Mouse (Mus musculus) intestine, postnatal 0 days (tissue): ENCODE data around the gene Hist1h2ak. TPM values are rescaled to one million over a fixed set of nuclear protein-coding genes. Genes with fewer than 3 reads are reported as not detected.
"Not testable (repeated sequence)": the region's sequence is repeated elsewhere in the genome, so short reads cannot be mapped to it uniquely, and the experiment has no call there.

ENCODE experiments used
- ATAC-seq: fragments of 200-750 bp; cut with Nextera tagmentation; 2 replicates; pipeline ENCODE4 v1.8.0; 2017; ENCODE audit warnings: mild to moderate bottlenecking, moderate TSS enrichment, moderate library complexity
- H3K27ac ChIP-seq: fragments of 300-500 bp; sonication (generic); 2 replicates; pipeline ENCODE4 v1.5.1; 2014; ENCODE audit warnings: mild to moderate bottlenecking, low read depth, low read length, moderate library complexity
- H3K27me3 ChIP-seq: fragments of 300-500 bp; sonication (generic); replicated peaks from 2 replicates; pipeline ENCODE4 v1.6.1; 2014; ENCODE audit warnings: low read length, mixed read lengths; ENCODE audit not compliant: control insufficient read depth, insufficient read depth
- H3K36me3 ChIP-seq: fragments of 300-500 bp; sonication (generic); 2 replicates; pipeline ENCODE4 v1.6.1; 2014; ENCODE audit warnings: mild to moderate bottlenecking, moderate library complexity; ENCODE audit not compliant: control insufficient read depth, insufficient read depth
- H3K4me1 ChIP-seq: fragments of 300-500 bp; sonication (generic); replicated peaks from 2 replicates; pipeline ENCODE4 v1.6.1; 2014; ENCODE audit warnings: antibody characterized with exemption, low read length, mixed read lengths; ENCODE audit not compliant: control insufficient read depth, insufficient read depth
- H3K4me2 ChIP-seq: fragments of 300-500 bp; sonication (generic); replicated peaks from 2 replicates; pipeline ENCODE4 v1.6.1; 2014; ENCODE audit warnings: low read depth, mild to moderate bottlenecking, moderate library complexity
- H3K4me3 ChIP-seq: fragments of 300-500 bp; sonication (generic); 2 replicates; pipeline ENCODE4 v1.5.1; 2014; ENCODE audit warnings: low read depth, low read length
- H3K9ac ChIP-seq: fragments of 300-500 bp; sonication (generic); 2 replicates; pipeline ENCODE4 v1.6.1; 2014; ENCODE audit warnings: mild to moderate bottlenecking, low read depth, low read length
- H3K9me3 ChIP-seq: fragments of 300-500 bp; sonication (generic); 2 replicates; pipeline ENCODE4 v1.6.1; 2016; ENCODE audit warnings: mixed run types; ENCODE audit not compliant: control insufficient read depth
- CTCF ChIP-seq: sonication (generic); IDR thresholded peaks from 2 replicates; pipeline ENCODE4 v1.5.1; 2016; ENCODE audit warnings: low read depth, mild to moderate bottlenecking, control low read depth, antibody characterized with exemption, moderate library complexity
- WGBS: fragments of 180-500 bp; shearing (Covaris S2); extraction: QIAGEN DNeasy Blood & Tissue Kit; methylation state at CpG from one replicate; pipeline ENCODE4 v1.1.7; 2014; 5-methylcytosine and 5-hydroxymethylcytosine counted together
- polyA plus RNA-seq: library from polyadenylated mRNA; unstranded; fragments of >200 nt; fragmentation: Nextera tagmentation; extraction: Ambion mirVana; gene quantifications from 2 replicates; pipeline ENCODE4 v1.2.1, GENCODE M21; 2015

Hist1h2ak gene
- 5.0 and 9.5 TPM in 2 replicates for polyA plus RNA-seq

- WGBS: under 1% methylated on average over 37 of the region's 50 CpGs
- Histone ChIP-seq H3K9ac (0 out of 2 replicates have a peak within 1 kb of the TSS, but pooled peaks have one; percentile 5), H3K27ac (peak within 1 kb of the TSS; percentile 74), H3K4me2 (peak within 1 kb of the TSS; percentile 75), H3K4me3 (peak within 1 kb of the TSS; percentile 42)
- peak; percentile 54 for TF ChIP-seq CTCF
- not testable (repeated sequence) for H3K36me3 ChIP-seq, H3K4me1 ChIP-seq, H3K27me3 ChIP-seq, H3K9me3 ChIP-seq
- ATAC-seq: peak; percentile 94
Observed at GRCm38 (mm10) chr13:21753524-21754285, at the start of gene Hist1h2ak, which contains the start of gene Hist1h2bn. Gene Hist1h2ak (minus strand): TSS chr13:21753827. Gene Hist1h2bn (plus strand): TSS chr13:21754123.

GRCm38 (mm10) chr13:21803058-21803457 is 49.4 kb upstream of the Hist1h2ak start:
- peak; percentile 79 for ATAC-seq
- not testable (repeated sequence) for H3K27me3 ChIP-seq, H3K4me1 ChIP-seq, H3K4me2 ChIP-seq, H3K9ac ChIP-seq, H3K36me3 ChIP-seq, H3K4me3 ChIP-seq, H3K9me3 ChIP-seq, H3K27ac ChIP-seq
- no CpG with 5 or more reads among the region's 4 CpGs for WGBS

GRCm38 (mm10) chr13:21797163-21797562 is 43.5 kb upstream of the Hist1h2ak start:
- H3K4me1 ChIP-seq, ATAC-seq, H3K27ac ChIP-seq, H3K36me3 ChIP-seq, H3K4me3 ChIP-seq, H3K4me2 ChIP-seq, H3K27me3 ChIP-seq, H3K9ac ChIP-seq, H3K9me3 ChIP-seq: not testable (repeated sequence)

GRCm38 (mm10) chr13:21795584-21795983 is 42.0 kb upstream of the Hist1h2ak start:
- Histone ChIP-seq H3K27ac (no peak overlapping the region), H3K4me1 (no peaks in the 10 kb centered on the region), H3K27me3 (no peaks in the 10 kb centered on the region), H3K4me3 (no peak overlapping the region), H3K36me3 (no peaks in the 10 kb centered on the region), H3K4me2 (no peak overlapping the region), H3K9me3 (no peaks in the 10 kb centered on the region), H3K9ac (no peak overlapping the region)
- ATAC-seq: no peak
- 91% methylated on average over 7 of the region's 7 CpGs for WGBS
- no peak for TF ChIP-seq CTCF

GRCm38 (mm10) chr13:21790601-21791283 is 37.1 kb upstream of the Hist1h2ak start:
- 5% methylated on average over 18 of the region's 18 CpGs for WGBS
- Histone ChIP-seq H3K36me3 (no peaks in the 10 kb centered on the region), H3K27me3 (no peaks in the 10 kb centered on the region), H3K4me2 (peak overlapping the region; percentile 63), H3K9me3 (no peaks in the 10 kb centered on the region), H3K27ac (no peak overlapping the region), H3K4me3 (peak overlapping the region; percentile 13), H3K9ac (peak overlapping the region; percentile 46; the same call in 1 of the 2 replicates), H3K4me1 (0 out of 2 replicates have a peak, but pooled peaks cover 7% of the 10 kb centered on the region)
- ATAC-seq: peak; percentile 10; the same call in 1 of the 2 replicates
- TF ChIP-seq CTCF: no peak

- Histone ChIP-seq H3K9me3 (no peaks in the 10 kb centered on the region), H3K4me2 (no peak overlapping the region)
- WGBS: 45% methylated on average over 6 of the region's 6 CpGs
Observed at GRCm38 (mm10) chr13:21789925-21790324, 36.3 kb upstream of the Hist1h2ak start.

More at GRCm38 (mm10) chr13:21789925-21790324, 36.3 kb upstream of the Hist1h2ak start:
- Histone ChIP-seq H3K27ac (no peak overlapping the region), H3K9ac (no peak overlapping the region), H3K4me3 (no peak overlapping the region), H3K36me3 (no peaks in the 10 kb centered on the region), H3K27me3 (no peaks in the 10 kb centered on the region), H3K4me1 (0 out of 2 replicates have a peak, but pooled peaks cover 7% of the 10 kb centered on the region)
- no peak for TF ChIP-seq CTCF
- ATAC-seq: no peak
